Mouse (Mus musculus) intestine, embryonic 16.5 days (tissue): ENCODE results near the gene Vps8. TPM values are rescaled to one million over a fixed set of nuclear protein-coding genes. Genes with fewer than 3 reads are reported as not detected.
"Not testable (repeated sequence)": the region's sequence is repeated elsewhere in the genome, so short reads cannot be mapped to it uniquely, and the experiment has no call there.

Experiments used
- ATAC-seq: fragments of 200-750 bp; cut with Nextera tagmentation; 2 replicates; pipeline ENCODE4 v1.8.0; 2017; ENCODE audit warnings: moderate TSS enrichment, moderate library complexity
- H3K27ac ChIP-seq: fragments of 300-500 bp; sonication (generic); 2 replicates; pipeline ENCODE4 v1.5.1; 2014; ENCODE audit warnings: mild to moderate bottlenecking, low read length
- H3K27me3 ChIP-seq: fragments of 300-500 bp; sonication (generic); replicated peaks from 2 replicates; pipeline ENCODE4 v1.6.1; 2014; ENCODE audit warnings: low read length, control low read depth, mixed read lengths; ENCODE audit not compliant: control insufficient read depth, insufficient read depth
- H3K36me3 ChIP-seq: fragments of 300-500 bp; sonication (generic); 2 replicates; pipeline ENCODE4 v1.6.1; 2014; ENCODE audit warnings: low read length, control low read depth; ENCODE audit not compliant: control insufficient read depth, insufficient read depth
- H3K4me1 ChIP-seq: fragments of 300-500 bp; sonication (generic); 2 replicates; pipeline ENCODE4 v1.6.1; 2014; ENCODE audit warnings: low read length, control low read depth, mixed read lengths; ENCODE audit not compliant: control insufficient read depth, insufficient read depth
- H3K4me2 ChIP-seq: fragments of 300-500 bp; sonication (generic); 2 replicates; pipeline ENCODE4 v1.6.1; 2014; ENCODE audit warnings: low read depth, low read length, control low read depth
- H3K4me3 ChIP-seq: fragments of 300-500 bp; sonication (generic); 2 replicates; pipeline ENCODE4 v1.5.1; 2014; ENCODE audit warnings: mild to moderate bottlenecking, low read length
- H3K9ac ChIP-seq: fragments of 300-500 bp; sonication (generic); 2 replicates; pipeline ENCODE4 v1.6.1; 2014; ENCODE audit warnings: low read depth, low read length
- H3K9me3 ChIP-seq: fragments of 300-500 bp; sonication (generic); 2 replicates; pipeline ENCODE4 v1.6.1; 2016; ENCODE audit warnings: low read length, control low read depth; ENCODE audit not compliant: control insufficient read depth
- WGBS: fragments of 180-500 bp; shearing (Covaris S2); extraction: QIAGEN DNeasy Blood & Tissue Kit; methylation state at CpG from one replicate; pipeline ENCODE4 v1.1.7; 2014; 5-methylcytosine and 5-hydroxymethylcytosine counted together
- polyA plus RNA-seq: library from polyadenylated mRNA; unstranded; fragments of >200 nt; fragmentation: Nextera tagmentation; extraction: Ambion mirVana; gene quantifications from 2 replicates; pipeline ENCODE4 v1.2.1, GENCODE M21; 2015

Gene Vps8
- polyA plus RNA-seq, 1 experiment from 2014 or later = 16.6 TPM

DNA sequence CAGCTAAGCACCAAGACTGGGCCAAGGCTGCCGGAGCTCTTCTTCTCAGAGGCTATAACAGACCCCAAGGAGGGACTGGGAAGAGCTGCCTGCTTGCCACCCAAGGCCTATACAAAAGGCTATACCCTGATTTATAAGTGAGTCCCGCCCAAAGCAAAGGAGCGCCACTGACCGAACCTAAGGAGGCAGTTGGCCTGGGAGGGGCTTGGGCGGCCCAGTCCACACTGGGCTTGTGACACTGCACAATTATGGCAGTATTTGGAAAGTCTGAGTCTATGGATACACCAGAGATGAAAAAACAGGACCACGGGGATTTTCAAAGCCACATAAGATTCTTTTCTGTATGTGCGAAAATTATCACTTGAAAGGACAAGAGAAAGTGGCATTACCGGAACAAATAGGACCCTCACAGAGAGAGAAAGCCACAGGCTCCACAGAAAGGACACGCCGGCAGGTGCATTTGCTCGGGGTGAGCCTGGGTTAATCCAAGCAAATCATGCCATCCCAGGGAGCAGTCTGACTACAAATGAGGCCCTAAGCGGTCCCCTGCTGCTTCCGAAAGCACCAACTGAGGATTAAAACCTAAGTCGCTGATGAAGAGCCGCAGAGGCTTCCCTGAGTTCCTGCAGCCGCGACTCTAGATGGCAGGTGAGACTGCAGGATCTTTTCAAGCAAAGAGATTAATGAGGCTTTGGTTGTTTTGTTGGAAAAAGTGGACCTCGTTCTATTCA lies 241.9 kb downstream of the Vps8 start:
- no peak overlapping the region for H3K9ac ChIP-seq
- H3K36me3 ChIP-seq = no peaks in the 10 kb centered on the region
- 40% methylated on average over 18 of the region's 18 CpGs for WGBS
- H3K27ac ChIP-seq = no peak overlapping the region
- ATAC-seq = no peak
- no peaks in the 10 kb centered on the region for H3K27me3 ChIP-seq
- no peak overlapping the region for H3K4me2 ChIP-seq
- no peaks in the 10 kb centered on the region for H3K4me1 ChIP-seq
- no peak overlapping the region for H3K4me3 ChIP-seq
- H3K9me3 ChIP-seq = no peaks in the 10 kb centered on the region

DNA sequence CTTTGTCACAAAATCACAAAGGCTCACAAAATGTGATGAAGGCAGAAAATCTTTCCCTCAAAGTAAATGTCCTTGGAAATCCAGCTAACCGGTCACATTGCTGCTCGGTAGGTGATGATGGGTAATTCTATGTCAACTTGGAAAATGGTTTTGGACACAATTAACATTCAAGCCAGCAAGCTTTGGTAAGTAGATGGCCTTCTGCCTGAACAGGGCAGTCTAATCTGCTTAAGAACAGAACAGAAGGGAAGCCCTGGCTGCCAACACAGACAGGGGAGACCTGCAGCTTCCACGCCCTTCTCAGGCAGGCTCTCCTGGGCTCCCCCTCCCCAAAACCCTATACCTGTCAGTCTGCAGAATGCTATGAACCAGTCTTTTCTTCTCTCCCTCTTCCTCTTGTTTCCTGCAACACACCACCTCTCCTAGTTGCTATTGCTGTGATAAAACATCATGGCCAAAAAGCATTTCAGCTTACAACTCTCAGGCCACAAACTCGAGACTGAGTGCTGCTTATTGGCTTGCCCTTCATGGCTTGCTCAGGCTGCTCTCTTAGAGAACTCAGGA lies 242.6 kb downstream of the Vps8 start:
- Histone ChIP-seq H3K4me1 (no peaks in the 10 kb centered on the region), H3K27me3 (no peaks in the 10 kb centered on the region), H3K4me2 (no peak overlapping the region), H3K9me3 (no peaks in the 10 kb centered on the region), H3K27ac (no peak overlapping the region), H3K9ac (no peak overlapping the region), H3K36me3 (no peaks in the 10 kb centered on the region), H3K4me3 (no peak overlapping the region)
- no peak for ATAC-seq
- WGBS = 40% methylated on average over 4 of the region's 4 CpGs

DNA sequence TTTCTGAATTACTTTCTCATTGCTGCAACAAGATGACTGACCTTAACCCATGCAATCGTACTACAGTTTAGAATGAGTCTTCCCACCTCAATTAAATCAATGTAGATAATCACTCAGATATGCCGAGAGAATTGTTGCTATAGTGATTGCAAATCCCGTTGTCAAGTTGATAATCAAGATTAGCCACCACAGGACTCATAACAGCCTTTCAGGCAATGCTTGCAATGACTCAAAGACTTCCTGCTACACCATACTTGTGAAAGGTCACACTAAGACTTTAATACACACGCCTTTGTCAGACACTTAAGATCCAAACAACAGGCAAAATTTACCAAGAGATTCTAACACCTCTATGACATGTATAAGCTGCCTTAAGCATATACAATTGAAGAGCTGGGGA lies 249.0 kb downstream of the Vps8 start:
- H3K9me3 ChIP-seq = no peaks in the 10 kb centered on the region
- H3K27ac ChIP-seq = no peak overlapping the region
- no peak overlapping the region for H3K4me3 ChIP-seq
- H3K4me1 ChIP-seq = no peaks in the 10 kb centered on the region
- 75% methylated on average over 4 of the region's 4 CpGs for WGBS
- no peak overlapping the region for H3K9ac ChIP-seq
- H3K36me3 ChIP-seq = no peaks in the 10 kb centered on the region
- no peaks in the 10 kb centered on the region for H3K27me3 ChIP-seq
- no peak for ATAC-seq
- no peak overlapping the region for H3K4me2 ChIP-seq

DNA sequence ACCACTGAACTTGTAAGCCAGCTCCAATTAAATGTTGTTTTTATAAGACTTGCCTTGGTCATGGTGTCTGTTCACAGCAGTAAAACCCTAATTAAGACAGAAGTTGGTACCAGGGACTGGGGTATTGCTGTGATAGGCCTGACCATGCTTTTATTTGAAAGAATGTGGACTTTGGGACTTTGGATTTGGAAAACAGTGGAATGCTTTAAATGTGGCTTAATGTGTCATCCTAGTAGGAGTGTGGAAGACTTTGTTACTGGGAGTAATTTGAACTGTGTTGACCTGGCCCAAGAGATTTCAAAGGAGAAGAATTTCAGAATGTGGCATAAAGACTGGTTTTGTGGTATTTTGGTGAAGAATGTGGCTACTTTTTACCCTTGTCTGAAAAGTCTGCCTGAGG lies 250.1 kb downstream of the Vps8 start:
- ATAC-seq, H3K4me2 ChIP-seq, H3K9ac ChIP-seq, H3K27ac ChIP-seq, H3K4me3 ChIP-seq, H3K9me3 ChIP-seq, H3K36me3 ChIP-seq, H3K27me3 ChIP-seq, H3K4me1 ChIP-seq: not testable (repeated sequence)

DNA sequence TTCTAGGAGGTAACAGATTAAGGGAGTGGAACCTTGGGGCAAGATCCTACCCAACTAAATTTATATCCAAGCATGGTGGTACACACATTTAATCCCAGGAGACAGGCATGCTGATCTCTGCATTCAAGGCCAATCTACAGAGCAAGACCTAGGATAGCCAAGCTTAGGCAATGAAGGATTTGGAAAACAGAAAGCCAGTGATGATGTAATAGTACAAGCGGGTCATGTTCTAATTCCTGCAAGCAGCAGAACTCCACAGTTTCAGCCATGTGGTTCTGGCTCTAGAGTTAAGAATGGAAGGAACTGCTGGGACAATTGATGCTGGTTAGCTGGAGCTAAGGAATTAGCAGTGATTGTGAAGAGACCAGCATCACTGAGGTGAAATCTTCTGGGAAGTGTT lies 250.7 kb downstream of the Vps8 start:
- H3K4me2 ChIP-seq, H3K4me1 ChIP-seq, H3K27ac ChIP-seq, H3K4me3 ChIP-seq, H3K9me3 ChIP-seq, H3K27me3 ChIP-seq, H3K36me3 ChIP-seq, ATAC-seq, H3K9ac ChIP-seq: not testable (repeated sequence)
- WGBS = 95% methylated on average over 1 of the region's 1 CpGs

GRCm38 (mm10) chr16:21676791-21677190 lies 253.9 kb downstream of the Vps8 start:
- no peak for ATAC-seq
- Histone ChIP-seq H3K4me2 (no peak overlapping the region), H3K4me3 (no peak overlapping the region), H3K9me3 (no peaks in the 10 kb centered on the region), H3K4me1 (no peaks in the 10 kb centered on the region), H3K36me3 (no peaks in the 10 kb centered on the region; the same call in 1 of the 2 replicates), H3K9ac (no peak overlapping the region), H3K27me3 (no peaks in the 10 kb centered on the region), H3K27ac (no peak overlapping the region)
- 90% methylated on average over 7 of the region's 7 CpGs for WGBS

DNA sequence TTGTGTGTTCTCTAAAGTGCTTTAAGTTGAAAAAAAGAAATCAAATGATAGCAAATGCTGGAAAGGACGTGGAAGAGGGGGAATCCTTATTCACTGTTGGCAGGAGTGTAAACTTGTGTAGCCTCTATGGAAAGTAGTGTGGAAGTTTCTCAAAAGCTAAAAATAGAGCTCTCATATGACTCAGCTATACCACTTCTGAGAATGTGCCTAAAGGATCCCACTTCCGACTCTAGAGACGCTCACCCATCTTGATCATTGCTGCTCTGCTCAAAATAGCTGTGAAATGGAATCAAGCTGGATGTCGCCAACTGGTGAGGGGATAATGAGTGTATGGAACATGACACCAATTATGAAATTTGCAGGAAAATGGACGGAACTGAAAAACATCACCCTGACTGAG lies 264.5 kb downstream of the Vps8 start:
- H3K4me1 ChIP-seq = no peaks in the 10 kb centered on the region
- no peak overlapping the region for H3K9ac ChIP-seq
- no peak for ATAC-seq
- no peak overlapping the region for H3K4me3 ChIP-seq
- no peaks in the 10 kb centered on the region for H3K36me3 ChIP-seq
- H3K9me3 ChIP-seq = no peaks in the 10 kb centered on the region
- H3K4me2 ChIP-seq = no peak overlapping the region
- WGBS = 87% methylated on average over 5 of the region's 5 CpGs
- no peaks in the 10 kb centered on the region for H3K27me3 ChIP-seq
- no peak overlapping the region for H3K27ac ChIP-seq

- H3K4me1 ChIP-seq = no peaks in the 10 kb centered on the region
- H3K4me3 ChIP-seq = no peak overlapping the region
- ATAC-seq = no peak
- H3K4me2 ChIP-seq = no peak overlapping the region
- no peaks in the 10 kb centered on the region for H3K9me3 ChIP-seq
- 88% methylated on average over 5 of the region's 5 CpGs for WGBS
- no peaks in the 10 kb centered on the region for H3K27me3 ChIP-seq
- no peak overlapping the region for H3K27ac ChIP-seq
- no peaks in the 10 kb centered on the region for H3K36me3 ChIP-seq
- no peak overlapping the region for H3K9ac ChIP-seq
These were observed 266.2 kb downstream of the Vps8 start for GRCm38 (mm10) chr16:21689141-21689540.

DNA sequence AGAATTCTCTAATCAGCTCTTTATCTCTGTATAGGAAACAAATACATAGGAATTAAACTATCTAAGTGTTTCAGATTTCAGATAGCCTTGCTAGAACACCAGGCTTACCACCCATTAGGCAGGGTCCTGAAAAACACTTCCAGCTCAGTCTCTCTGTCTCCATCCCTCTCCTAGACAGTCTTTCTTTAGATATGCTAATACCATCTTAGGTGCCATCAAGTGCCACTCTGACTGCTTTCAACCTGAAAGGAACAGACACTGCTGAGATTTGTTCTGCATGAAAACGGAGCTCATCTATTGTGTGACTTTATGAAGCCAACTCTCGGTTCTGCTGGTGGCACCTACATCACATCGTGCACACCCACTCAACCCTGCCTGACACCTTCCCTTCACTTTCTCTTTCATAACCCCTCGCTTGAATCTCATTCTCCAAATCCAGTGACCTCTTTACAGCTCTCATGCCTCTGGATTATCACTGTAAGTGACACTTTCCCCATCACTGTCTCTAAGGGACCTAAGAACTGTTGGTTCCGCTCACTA lies 267.4 kb downstream of the Vps8 start:
- 57% methylated on average over 5 of the region's 5 CpGs for WGBS
- ATAC-seq = no peak
- H3K9ac ChIP-seq = no peak overlapping the region
- H3K27ac ChIP-seq = no peak overlapping the region
- no peaks in the 10 kb centered on the region for H3K9me3 ChIP-seq
- H3K27me3 ChIP-seq = no peaks in the 10 kb centered on the region
- H3K4me2 ChIP-seq = no peak overlapping the region
- H3K4me1 ChIP-seq = no peaks in the 10 kb centered on the region
- no peaks in the 10 kb centered on the region for H3K36me3 ChIP-seq
- H3K4me3 ChIP-seq = no peak overlapping the region
